Mouse (Mus musculus) kidney, adult 18-20 months (tissue): ENCODE results near the gene Zfp330.

ENCODE experiments used
- DNase-seq: peaks from one replicate; pipeline ENCODE4 v3.0.0; 2021

Gene Zfp330

DNA sequence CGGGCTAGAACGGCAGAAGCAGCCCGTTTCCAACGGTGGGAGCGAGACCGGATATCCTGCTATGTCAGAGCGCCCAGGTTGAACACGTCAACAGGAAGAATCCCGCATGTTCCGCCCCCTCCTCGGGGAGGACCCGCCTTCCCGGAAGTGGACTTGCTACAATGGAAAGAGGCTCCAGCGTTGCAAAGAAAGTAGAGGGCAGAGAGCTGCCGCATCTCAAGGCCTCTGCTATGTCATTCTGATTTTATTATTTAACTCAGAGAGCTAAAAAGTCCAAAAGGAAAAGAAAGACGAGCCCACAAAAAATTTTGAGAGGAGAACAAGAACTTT, at the start of gene Zfp330:
Gene Zfp330 (minus strand): TSS at position 68 of the 330 bp plus-strand sequence.
- peak; percentile 92 for DNase-seq

DNA sequence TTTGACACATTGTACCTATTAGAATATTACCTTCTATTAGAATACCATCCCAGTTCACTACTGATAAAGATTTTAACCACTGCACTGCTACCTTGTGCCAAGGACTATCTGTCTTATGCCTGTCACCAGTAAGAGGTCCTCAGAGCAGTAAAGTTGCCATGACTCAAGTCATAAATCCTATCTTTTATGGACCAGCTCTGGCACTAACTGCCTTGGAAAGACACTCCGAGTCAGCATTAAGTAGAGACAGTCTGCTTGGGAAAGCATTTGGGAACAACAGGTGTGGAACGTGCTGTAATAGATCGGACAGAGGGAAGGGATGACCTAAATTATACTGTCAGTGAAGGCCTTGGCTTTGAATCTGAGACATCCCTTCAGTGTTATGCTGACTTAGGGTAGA, 4.0 kb upstream of the Zfp330 start:
- no peak for DNase-seq

DNA sequence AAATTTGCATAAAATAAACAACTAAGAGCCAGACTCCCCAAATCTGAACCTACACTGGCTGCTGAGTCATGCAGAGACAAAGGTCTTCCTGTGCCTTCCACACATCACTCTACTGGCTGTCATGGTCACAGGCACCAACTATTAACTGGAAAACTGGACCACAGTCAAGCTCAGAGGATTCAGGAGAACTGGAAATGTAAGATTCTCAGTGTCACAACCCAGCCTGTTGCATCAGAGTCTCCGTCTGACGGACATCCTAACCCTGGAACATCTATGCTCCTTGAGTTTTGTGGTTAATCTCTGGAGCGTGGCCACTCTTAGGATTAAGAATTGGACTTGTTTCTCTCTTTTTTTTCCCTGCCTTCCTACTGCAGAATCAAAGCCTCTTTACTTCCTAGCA, 3.4 kb upstream of the Zfp330 start:
- no peak for DNase-seq

DNA sequence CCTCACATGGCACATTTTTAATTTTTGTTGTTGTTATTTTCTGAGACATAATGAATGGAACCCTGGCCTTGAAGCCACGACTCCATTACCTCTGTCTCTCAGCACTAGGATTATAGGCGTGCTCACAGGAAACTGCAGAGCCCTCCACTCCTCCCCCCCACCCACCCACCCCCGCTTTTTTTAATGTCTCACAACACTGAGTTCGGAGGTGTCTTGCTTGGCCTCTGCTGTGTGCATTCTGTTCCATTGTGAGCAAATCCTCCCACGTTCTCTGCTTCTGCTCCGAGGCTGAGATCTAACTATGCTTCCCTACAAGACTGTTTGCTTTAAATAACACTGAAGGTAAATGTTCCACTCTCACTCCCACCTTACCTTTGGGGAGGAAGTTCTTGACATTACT, 522 bp upstream of the Zfp330 start:
- DNase-seq = no peak

DNA sequence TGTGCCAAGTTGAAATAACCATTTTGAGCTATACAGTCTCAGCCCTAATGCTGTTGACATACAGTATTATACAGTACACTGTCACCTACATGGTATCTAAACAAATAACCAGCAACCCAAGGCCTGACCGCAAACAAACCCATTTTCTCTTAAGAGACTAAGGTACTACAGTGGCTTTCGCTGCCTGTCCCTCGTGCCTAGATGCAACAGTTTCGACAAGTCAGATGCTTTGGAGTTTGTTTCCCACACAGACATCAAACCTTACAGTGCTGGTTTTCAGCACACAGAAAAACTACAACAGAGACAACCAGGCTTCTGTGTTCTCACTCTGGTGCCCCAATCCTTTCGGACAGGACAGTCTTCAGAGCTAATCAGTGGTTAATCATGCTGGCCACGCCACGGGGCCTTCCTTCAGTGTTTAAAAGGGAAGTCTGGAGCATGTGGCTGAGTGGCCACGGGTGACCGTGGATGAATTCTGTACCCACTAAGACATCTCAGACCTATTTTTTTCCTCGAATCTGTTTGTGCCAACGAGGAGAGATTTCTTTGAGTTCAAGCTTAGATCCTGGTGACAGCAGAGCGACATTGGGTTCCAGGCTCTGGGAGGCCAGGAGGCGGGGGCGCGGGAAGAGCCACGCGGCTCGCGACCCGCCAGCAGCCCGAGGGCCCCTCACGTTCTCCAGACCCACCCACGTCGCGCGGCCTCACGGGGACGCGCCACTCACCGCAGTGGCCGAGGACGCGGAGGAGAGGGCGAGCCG, 448 bp downstream of the Zfp330 start:
- no peak for DNase-seq

DNA sequence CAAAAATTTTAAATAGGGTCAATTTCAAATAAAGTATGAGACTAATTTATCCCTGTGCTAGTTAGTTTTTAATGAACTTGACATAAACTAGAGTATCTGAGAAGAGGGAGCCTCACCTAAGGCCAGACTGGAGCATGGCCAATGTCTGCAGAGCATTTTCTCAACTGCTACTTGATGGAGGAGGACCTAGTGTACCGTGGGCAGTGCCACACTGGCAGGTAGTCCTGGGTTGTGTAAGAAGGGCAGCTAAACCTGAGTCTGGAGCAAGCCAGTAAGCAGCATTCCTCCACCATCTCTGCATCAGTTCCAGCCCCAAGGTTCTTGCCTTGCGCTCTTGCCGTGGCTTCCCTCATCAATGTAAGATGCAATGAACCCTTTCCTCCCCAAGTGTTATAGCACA, 3.1 kb downstream of the Zfp330 start:
- DNase-seq = no peak

DNA sequence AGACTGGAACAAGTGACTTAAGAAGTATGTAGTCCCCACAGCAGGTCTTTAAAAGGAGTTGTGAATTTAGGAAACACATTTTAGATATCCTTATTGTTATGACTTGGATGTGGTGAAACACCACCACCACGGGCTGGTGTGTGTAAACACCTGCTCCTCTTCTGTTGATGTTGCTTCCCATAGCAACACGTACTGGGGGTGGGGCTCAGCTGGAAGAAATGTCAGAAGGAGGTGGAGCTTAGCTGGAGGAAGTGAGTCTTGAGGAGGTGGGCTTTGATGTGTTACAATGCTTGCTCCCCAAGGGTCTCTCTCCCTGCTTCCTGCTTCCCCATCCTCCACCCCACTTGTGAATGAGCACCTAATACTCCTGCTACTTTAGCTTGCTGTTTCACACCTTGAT, 14.9 kb downstream of the Zfp330 start:
- no peak for DNase-seq

DNA sequence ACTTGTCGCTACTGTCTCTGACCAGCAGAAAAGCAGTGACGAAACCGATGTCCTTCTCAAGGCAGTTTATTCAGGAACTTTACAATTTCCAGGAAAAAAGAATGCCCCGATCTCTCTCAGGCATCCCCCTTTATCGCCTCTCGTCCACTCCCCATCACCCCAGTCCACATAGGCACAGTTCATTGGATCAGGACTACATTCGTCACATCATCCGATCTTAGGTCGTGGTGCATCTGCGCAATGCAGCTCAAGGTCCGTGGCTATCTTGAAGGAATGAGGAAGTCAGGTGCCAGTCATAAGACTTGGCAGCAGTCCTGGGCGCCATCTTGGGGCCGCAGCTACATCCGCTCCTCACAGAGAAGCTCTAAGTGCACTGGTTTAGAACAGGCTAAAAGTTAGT, 19.0 kb downstream of the Zfp330 start:
- no peak for DNase-seq

DNA sequence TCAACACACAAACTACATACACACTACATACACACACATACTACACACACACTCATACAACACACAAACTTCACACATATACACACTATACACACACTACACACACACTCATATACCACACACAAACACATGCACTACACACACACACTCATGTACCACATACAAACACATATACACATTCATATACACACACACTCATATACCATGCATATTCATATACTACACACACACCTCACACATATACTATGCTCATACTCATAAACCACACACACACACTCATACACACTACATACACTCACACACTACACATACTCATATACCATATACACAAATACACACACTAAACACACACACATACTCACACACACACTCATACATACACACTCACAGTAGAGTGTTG, 27.3 kb downstream of the Zfp330 start:
- DNase-seq = no peak

DNA sequence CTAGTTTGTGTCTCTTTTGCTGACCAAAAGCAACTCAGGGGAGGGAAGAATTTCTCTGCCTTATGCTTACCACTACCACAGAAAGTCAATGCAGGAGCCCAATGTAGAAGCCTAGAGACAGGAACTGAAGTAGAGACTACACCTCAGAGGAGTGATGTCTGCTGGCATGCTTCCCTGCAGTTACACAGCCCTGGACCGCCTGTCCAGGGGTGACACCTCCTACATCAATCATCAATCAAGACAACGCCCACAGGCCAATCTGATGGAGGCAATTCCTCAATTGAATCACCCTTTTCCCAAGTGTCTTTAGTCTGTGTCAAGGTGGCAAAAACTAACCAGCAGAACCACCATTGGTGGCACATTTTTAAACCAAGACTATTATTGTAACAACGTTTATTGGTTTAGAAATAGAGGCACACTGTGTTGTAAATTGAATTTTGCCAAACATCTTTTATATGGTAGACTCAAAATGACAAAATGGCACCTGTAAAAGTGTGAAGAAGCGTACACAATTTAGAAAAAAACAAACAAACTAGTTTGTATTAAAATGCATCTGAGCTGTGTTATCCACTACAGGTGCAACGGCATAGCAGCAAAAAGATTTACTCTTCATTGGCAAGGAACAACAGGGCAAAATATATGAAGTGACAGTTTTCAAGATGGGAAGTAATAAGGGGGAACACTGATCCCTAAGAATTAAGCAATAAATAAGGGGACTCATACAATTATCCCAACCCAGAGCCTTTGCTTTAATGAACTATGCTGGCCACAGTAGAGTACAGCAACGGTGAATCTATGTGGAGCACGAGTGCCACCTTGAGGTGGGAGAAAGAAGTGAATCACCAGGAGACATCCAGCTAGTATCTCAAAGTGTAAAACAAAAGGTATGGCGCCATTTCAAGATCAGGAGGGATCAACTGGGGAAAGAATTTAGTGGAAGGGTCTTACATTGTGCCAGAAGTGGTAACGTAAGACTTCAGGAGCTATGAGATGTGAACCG, 29.8 kb downstream of the Zfp330 start:
- peak; percentile 72 for DNase-seq
